Mouse (Mus musculus): ENCODE measurements around the gene Pbld2.

The Pbld2 gene

GRCm38 (mm10) chr10:63063365-63063764 is 39.2 kb downstream of the Pbld2 start:
- DNase-seq, result no peak

DNA sequence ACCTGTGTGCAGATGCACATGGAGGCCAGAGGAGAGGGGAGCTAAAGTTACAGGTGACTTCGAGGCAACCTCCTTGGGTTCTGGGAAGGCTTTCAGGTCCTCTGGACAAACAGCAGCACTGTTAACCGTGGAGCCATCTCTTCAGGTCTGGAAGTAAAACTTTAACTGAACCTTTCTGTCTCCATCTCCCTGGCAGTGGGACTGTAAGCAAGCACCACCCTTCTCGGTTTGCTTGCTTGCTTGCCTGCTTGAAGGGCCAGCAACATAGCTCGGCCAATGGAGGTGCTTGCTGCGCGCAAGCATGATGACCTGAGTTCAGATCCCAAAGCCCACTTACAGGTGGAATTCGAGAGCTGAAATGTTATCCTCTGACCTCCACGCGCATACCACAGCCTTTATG is 40.4 kb downstream of the Pbld2 start:
- no peak for DNase-seq

DNA sequence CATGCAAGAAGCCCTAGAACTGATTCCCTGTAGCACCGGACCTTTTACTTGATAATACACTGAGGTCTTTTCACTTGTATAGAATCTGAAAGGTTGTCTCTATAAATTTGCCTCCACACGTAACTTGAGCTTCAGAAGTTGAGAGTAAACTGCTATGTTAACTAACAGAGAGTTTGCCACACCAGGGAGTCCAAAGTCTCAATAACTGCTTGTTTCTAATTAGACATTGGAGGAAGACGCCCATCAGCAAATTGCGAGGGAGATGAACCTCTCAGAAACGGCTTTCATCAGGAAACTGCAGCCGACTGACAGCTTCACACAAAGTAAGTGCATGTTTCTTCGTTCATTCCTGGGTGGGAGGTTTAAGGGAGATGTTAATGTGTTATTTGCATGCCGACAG is 41.4 kb downstream of the Pbld2 start:
- DNase-seq, result no peak

- peak; percentile 32 to 44 for DNase-seq
Observed at GRCm38 (mm10) chr10:63065988-63066387, 41.9 kb downstream of the Pbld2 start.

DNA sequence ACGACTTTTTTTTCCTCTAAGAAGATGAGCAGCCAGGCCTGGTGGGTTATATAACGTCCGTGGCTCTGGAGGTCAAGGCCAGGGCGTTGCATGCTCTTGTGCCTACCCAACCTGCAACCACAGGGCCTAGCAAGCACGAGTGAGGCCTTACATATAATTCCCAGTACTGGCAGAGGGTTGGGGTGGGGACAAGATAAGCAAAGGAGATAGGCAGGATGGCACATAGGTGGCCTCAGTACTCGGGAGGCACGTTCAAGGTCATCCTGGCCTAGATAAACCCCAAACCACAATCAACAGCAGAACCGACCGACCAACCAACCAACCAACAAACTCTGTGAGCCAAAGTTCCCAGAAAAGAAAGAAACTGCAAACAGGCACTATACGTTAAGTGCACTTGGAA is 62.2 kb downstream of the Pbld2 start:
- DNase-seq, result no peak

DNA sequence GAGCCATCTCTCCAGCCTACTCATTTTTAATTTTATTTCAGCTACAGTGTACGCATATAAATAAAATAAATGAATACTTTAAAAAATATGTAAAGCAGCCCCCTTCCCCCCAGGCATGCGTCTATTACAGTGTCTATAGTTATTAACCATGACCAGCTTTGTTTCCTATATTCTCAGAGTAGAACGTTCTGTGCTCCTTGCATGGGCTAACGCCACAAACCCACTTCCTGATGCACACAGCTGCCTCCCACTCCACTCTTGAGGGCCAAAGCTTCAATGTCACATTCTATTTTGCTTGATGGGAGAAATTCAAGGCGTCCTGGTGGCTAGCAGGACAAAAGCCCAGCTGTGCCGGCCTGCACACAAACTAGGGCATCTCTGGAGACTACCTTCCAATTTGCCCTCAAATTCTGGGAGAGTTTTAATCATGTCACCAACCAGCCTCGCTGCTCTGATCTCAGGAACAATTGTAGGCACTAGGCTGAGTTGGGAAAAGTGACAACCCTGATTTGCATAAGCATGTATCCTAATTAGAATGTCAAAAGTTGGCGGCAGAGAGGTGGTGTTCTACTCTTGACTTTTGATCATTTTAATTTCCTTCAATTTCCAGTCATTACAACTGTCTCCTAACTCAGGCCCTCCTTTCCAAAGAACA is 65.1 kb downstream of the Pbld2 start:
- DNase-seq, result no peak

DNA sequence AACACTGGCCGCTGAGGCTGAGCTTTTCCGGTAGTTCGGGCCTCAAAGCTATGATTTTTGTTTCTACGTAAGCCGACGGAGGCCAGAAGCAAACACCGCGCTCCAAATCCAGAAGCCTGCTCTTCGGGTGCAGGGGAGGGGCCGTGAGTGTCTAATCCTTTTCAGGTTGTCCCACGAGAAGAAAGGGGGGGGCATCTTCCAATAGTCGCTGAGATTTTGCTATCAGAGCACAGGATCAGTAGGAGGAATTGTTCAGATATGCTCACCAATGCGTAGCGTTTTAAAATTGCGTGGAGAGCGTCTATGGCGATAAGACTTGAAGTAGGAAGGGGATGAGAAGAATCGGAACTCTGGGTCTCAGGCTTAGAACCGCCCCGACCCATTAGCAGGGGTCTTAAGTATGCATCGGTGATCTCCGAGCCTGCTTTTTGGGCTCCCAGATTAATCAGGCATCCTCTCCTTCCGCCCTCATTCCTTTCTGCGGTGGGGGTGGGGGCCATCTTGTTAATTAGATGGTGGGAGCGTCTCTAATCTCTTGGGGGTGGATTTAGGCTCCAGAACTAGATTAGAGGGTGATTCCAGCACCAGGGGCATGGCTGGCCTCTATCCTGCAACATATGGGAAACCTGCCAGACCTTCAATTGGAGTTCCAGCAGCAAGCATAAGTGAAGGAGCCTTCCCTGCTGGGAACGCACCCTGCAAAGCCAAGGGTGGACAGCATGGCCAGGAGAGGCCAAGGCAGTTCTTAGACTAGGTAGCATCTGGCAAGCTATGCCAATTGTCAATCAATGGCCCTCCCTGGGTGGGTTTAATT is 65.8 kb downstream of the Pbld2 start:
- DNase-seq, result no peak

GRCm38 (mm10) chr10:63091915-63092314 is 67.8 kb downstream of the Pbld2 start:
- DNase-seq, result no peak

DNA sequence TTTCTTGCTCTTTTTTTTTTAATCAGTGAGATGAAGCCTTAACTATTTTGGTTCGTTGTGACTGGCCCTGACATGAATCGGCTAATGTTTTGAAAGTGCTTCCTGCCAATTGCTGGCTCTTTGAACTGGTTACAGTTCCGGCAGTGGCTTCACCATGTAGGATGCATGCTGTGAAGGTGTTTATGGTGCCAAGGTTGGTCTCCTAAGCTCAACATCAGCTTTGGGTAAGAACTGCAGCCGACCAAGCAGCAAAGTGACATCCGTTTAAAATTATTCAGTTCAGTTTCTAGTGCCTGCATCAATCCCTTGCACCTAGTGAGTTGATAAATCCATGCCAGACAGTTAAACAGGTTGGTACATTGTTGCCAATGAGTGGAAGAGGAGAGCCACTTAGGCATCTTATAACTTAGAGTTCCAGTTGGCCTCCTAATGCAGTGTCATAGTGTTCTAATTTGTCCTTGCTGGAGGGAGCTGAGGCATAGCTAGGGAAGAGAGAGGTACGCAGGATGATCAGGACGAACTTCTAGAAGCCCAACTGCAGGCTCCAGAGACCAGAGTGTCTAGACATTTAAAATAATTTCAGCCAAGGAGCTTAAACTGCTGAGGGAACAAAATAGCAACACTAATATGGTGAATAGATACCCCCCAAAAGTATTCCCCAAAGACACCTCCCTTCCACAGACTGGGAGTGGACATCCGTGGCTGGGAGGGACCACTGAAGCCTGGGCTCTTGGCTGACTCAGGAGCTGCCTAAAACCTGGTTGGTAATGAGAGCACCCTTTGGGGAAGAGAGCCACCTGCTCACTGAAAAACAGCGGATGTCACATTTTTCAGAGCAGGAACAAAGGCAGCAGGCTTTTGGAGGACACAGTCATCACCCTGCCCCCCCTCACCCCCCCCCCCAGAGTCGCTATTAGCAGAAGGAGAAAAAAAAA is 68.8 kb downstream of the Pbld2 start:
- no peak for DNase-seq

GRCm38 (mm10) chr10:63096757-63097156 is 72.6 kb downstream of the Pbld2 start:
- DNase-seq, result no peak

GRCm38 (mm10) chr10:63098191-63098590 is 74.1 kb downstream of the Pbld2 start:
- DNase-seq, result no peak

GRCm38 (mm10) chr10:63099521-63099920 is 75.4 kb downstream of the Pbld2 start, which contains the start of gene Atoh7:
Gene Atoh7, plus strand, starts transcription at chr10:63099651.
- DNase-seq, result no peak

- no peak for DNase-seq
Observed at GRCm38 (mm10) chr10:63099941-63100562, 75.9 kb downstream of the Pbld2 start.

DNA sequence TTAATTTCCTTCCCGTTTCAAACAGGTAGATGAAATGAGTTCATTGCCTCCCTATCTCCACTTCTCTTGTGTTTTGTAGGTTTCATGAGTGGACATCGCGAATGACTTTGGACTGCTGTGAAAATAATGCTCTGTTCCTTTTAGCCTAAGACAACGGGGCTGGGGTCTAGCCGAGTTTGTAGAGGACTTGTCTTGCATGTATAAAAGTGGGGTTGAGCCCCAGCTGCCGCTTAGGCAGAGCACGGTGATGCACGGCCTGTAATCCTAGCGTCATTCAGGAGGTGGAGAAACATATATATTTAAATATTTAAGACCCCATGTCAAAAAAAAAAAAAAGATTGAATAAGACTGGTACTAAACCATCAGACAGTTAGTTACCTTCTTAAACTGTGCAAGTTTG is 76.5 kb downstream of the Pbld2 start:
- DNase-seq, result no peak

All from thymus, adult 18-20 months (tissue).